Mouse (Mus musculus) ovary, adult 18-20 months (tissue): ENCODE measurements around the gene Iqsec1.

ENCODE experiments used
- DNase-seq: peaks from one replicate; pipeline ENCODE4 v3.0.0; 2022; ENCODE audit warnings: low spot score, mixed read lengths

Iqsec1 gene

GRCm38 (mm10) chr6:90704705-90705344, 283.7 kb downstream of the Iqsec1 start:
- no peak for DNase-seq

- DNase-seq: no peak
These were observed 284.7 kb downstream of the Iqsec1 start for GRCm38 (mm10) chr6:90703782-90704181.

GRCm38 (mm10) chr6:90702837-90703735, 285.4 kb downstream of the Iqsec1 start:
- no peak for DNase-seq

GRCm38 (mm10) chr6:90702197-90702596, 286.3 kb downstream of the Iqsec1 start:
- no peak for DNase-seq

- DNase-seq: no peak
These were observed 287.1 kb downstream of the Iqsec1 start for GRCm38 (mm10) chr6:90701391-90701790.

GRCm38 (mm10) chr6:90700737-90701136, 287.7 kb downstream of the Iqsec1 start:
- DNase-seq: no peak

GRCm38 (mm10) chr6:90700068-90700467, 288.4 kb downstream of the Iqsec1 start:
- DNase-seq: no peak

- no peak for DNase-seq
These were observed 289.6 kb downstream of the Iqsec1 start for GRCm38 (mm10) chr6:90698843-90699242.

GRCm38 (mm10) chr6:90695754-90696153, 292.7 kb downstream of the Iqsec1 start:
- no peak for DNase-seq

- DNase-seq: no peak
These were observed 296.1 kb downstream of the Iqsec1 start for GRCm38 (mm10) chr6:90692404-90692803.

- peak; percentile 30 for DNase-seq
These were observed 296.6 kb downstream of the Iqsec1 start for GRCm38 (mm10) chr6:90691935-90692334.

GRCm38 (mm10) chr6:90689500-90689899, 299.0 kb downstream of the Iqsec1 start:
- DNase-seq: no peak

- DNase-seq: no peak
These were observed 299.7 kb downstream of the Iqsec1 start for GRCm38 (mm10) chr6:90688742-90689141.

- no peak for DNase-seq
These were observed 300.5 kb downstream of the Iqsec1 start for GRCm38 (mm10) chr6:90688003-90688402.

GRCm38 (mm10) chr6:90686812-90687211, 301.7 kb downstream of the Iqsec1 start:
- no peak for DNase-seq

- DNase-seq: no peak
These were observed 304.5 kb downstream of the Iqsec1 start for GRCm38 (mm10) chr6:90683831-90684532.

- DNase-seq: no peak
These were observed 308.1 kb downstream of the Iqsec1 start for GRCm38 (mm10) chr6:90680401-90680800.

- no peak for DNase-seq
These were observed 309.7 kb downstream of the Iqsec1 start for GRCm38 (mm10) chr6:90678759-90679158.

GRCm38 (mm10) chr6:90668693-90669092, 319.8 kb downstream of the Iqsec1 start:
- DNase-seq: no peak

GRCm38 (mm10) chr6:90663736-90664135, 324.7 kb downstream of the Iqsec1 start:
- DNase-seq: no peak

- DNase-seq: peak; percentile 15
These were observed 326.3 kb downstream of the Iqsec1 start for GRCm38 (mm10) chr6:90662148-90662547.

- DNase-seq: no peak
These were observed 327.5 kb downstream of the Iqsec1 start for GRCm38 (mm10) chr6:90661029-90661399.
